Mouse (Mus musculus): ENCODE results near the gene Casz1.

The Casz1 gene

DNA sequence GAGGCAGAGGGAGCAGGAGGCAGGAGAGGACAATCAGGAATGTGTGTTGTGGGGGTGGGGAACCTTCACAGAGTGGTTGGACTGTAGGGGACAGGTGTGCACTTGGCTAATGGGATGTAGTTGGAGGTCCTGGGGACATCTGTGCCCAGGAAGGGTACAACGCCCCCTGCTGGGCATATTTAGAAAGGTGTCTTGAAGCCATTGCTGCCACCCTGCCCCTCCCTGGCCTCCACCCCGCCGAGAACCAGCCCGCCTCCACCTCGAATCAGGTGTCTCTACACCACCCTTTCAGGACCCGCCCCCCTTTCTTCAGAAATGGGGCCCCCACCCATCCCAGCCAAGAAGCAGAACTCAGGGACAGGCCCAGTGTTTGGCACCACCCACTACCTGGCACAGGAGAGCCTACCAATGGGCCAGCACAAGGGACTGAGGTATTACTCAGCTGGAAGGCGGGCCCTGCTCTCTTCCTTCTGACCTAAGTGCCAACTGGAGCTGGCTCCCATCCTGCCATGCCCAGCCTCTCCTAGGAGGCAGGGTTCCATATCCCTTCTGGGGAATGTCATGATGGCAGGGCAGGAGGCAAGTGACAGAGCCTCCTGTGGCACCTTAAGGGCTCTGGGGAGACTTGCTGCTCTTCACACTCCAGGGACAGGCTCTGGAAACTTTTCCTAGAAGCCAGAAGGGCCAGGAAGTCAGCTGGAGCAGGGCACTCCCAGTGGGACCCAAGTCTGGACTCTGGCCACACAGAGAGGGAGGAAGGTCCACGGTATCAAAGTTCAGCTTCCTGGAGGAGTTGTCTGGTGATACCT, 98.9 kb downstream of the Casz1 start:
- no peak for DNase-seq (ENCODE audit: low spot score in 2 of 2)

DNA sequence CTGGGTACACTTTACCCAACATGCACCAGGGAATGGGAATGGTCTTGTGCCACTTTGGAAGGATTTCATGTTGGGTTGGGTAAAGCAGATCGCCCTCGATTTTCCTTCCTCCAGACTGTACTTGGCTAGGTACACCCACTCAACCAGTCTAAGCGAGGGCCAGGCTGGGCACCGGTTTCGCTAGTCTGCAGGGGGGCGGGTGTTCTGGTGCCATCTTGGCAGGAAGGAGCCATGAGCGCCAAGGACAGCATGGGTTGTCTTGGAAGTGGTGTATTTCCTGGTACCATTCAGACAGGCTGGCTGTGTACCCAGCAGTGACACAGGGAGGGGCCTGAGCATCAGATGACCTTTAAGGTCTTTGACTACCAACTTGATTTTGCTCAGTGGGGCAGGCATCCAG, 101.1 kb downstream of the Casz1 start:
- DNase-seq (ENCODE audit: low spot score in 2 of 2): no peak

DNA sequence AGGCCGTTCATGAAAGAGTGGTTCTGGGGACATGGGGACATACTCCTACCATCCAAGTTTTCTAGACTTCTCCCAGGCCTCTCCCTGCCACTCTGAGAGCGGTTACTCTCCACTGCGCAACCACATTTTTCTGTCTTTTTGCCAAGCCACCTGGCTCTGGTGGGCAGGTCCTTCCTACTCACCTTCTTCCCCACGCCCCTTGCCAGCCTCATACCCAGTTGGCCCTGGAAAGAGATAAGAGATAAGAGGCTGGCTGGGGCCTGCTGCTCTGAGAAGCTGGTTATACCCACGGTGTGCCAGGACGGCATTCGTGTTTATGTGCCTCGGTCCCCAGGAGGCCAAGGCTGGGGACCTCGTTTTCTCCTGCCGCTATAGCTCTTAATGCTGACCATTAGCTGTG, 102.6 kb downstream of the Casz1 start:
- DNase-seq (ENCODE audit: low spot score in 2 of 2): no peak

DNA sequence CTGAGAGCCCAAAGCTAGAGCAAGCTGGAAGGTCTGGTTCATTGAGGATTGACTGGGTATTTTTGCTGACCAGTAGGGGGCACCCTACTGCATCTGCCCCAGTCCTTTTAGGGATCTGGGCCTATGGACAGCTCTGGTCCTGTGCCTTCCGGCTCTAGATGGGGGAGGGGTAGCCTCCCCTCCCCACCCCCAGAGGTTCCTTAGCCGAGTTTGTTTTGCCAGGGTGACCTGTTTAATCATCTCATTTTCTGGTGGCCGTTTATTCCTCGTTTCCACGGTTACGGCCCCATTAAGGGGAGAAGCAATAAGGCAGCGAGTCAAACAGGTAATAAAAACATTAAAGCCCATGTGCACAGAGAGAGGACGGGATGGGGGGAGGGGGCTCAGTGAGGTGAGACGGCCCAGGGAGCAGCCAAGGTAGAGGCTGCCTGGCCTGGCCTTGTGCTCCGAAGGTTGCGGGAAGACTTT, 104.0 kb downstream of the Casz1 start:
- no peak for DNase-seq (ENCODE audit: low spot score in 2 of 2)

DNA sequence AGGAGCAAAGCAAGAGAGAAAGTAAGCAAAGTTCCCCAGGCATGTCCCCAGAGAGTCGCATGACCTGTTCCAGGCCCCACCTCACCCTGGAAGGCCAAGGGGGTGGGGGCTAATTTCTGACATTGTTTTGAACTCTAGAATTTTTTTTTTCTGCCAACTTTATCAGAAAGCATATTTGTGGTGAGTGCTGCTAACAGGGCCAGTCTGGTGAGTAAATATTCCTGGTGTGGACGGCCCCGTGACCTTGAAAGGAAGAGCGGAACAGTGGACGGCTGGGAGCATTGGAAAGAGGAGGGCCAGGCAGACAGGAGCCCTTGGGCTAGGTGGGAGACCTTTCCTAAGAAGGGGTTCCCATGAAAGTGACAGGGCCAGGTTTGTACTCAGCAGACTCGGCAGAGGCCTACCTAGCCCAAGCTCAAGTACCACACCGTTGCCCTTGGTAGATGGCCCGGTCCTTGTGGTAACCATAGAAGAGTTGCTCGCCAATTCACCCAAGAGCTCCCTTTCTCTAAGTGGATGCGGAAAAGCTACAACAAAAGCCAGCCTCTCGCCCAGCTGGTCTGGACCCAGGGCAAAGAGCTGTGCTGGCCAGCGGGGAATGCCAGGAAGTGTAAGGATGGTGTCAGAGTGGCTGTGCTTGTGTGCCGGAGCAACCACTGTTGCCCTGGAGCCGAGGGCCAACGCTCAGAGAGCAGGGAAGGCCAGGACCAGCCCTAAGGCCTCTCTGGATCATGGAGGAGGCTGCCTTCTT, 104.7 kb downstream of the Casz1 start:
- no peak for DNase-seq (ENCODE audit: low spot score in 2 of 2)

DNA sequence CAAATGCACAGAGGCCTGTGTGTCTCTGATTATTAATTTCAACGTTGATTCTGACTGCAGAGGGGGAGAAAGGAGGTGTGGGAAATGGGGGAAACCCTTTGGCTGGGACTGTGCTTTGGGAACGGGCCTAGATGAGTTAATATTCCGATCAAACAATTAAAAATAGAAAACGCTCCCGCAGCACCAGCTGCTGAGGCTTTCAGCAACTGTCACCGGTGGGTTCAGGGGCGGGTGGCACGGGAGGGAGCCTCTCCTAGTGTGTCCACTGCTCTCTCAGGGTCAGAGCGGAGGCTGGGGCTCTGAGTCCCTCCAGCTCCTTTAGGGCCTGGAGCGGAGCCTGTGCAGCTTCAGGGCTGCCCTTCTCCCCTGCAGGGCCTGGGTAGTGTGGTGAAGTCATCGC, 105.3 kb downstream of the Casz1 start:
- no peak for DNase-seq (ENCODE audit: low spot score in 2 of 2)

DNA sequence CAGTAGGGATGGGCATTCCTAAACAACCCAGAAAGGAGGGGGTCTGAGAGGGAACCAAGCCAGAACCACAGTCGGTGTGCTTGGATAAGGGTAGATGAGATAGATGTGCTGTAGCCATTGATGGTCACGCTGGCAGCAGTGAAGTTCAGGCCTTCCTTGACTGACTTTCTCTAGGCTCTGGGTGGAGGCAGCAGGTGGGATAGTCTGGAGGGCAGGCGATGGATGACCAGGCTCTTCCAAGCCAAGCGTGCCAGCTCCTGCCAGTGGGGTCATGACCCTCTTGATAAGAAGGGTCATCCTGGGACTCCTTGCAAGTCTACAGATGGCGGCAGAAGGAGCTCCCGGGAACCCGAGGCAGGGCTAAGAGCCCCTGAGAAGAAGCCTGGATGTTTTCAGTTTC, 107.9 kb downstream of the Casz1 start:
- no peak for DNase-seq (ENCODE audit: low spot score in 2 of 2)

DNA sequence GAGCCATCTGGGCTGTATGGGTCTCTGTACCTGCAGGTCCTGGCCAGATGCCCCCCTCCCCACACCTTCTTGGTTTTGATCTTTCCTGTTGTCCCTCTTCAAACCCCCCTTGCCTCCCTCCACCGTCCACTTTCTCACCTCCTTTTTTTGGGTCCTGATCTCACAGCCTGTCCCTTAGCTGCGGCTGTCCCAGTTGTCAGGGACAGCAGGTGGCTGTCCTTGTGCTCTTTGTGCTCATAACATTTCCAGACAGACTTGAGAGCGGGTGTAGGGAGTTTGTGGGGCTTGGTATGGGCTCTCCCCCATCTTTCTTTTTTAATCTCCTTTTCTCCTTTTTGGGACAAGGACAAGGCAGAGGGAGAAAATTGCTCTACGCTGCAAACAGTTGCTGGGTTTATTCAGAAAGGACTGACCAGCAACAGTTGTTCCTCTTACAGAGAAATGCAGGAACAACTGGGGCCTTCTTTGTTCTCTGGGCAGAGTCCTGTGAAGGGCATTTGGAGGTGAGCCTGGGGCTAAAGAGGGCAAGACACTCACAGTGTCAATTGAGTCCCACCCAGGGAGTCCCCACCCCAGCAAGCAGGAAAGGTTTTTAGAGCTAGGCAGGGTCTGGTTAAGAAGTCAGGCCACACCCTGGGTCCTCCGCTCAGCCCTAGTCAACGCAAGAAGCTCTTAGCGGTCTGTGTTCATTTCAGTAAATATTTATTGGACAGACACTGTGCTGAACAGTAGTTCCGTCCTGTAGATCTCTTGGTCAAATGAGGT, 108.8 kb downstream of the Casz1 start:
- no peak for DNase-seq (ENCODE audit: low spot score in 2 of 2)

DNA sequence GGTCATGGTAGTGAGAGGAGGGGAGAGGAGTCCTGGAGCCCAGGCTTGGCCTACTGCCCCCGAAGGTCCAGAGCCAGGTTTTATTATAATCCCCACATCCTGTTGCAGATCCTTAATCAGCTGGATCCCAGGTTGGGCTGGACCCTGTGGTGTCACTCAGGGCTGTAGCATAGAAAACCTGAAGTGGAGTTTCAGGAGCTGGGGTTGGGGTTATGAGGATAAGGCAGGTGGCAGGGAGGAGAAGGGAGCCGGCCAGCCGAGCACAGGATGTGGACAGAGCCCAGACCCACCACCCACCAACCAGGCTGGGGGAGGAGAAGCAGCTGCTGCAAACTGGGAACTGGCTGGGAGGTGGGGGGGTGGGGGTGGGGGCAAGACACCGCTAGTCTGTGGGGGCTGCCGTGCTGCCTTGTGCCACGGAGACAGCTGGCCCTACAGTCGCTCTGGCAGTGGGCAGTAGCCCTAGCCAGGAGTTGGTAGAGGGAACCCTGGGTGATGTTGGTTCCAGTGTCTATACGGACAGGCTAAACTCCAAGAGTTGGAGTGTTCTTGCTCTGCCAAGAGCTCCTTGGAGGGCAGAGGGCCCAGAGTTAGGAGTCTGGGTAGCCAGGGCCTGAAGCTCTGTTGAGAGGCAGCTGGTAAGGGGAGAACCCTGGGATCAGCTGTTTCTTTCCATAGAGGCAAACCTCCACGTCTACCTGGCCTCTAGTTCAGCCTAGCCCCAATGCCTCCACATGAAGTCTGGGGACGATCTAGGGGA, 110.8 kb downstream of the Casz1 start:
- no peak for DNase-seq (ENCODE audit: low spot score in 2 of 2)

DNA sequence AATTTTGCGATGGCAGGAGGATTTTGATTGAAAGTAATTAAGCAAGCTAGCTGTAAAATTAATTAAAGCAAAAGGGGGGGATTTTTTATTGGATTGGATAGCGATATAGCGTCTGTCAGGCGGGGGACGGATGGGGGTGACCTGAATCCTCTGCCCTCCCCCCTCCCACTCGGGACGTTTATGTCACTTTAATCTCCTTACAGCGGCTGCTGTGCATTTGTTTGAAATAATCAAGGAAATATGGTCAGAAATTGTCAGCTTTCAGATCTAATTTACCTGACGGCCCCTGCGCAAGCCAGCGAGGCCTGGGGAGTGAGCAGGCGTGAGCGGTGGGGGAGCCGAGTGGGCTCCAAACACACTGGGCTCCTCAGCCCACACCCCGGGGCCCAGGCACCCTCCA, 111.6 kb downstream of the Casz1 start:
- no peak for DNase-seq (ENCODE audit: low spot score in 2 of 2)

DNA sequence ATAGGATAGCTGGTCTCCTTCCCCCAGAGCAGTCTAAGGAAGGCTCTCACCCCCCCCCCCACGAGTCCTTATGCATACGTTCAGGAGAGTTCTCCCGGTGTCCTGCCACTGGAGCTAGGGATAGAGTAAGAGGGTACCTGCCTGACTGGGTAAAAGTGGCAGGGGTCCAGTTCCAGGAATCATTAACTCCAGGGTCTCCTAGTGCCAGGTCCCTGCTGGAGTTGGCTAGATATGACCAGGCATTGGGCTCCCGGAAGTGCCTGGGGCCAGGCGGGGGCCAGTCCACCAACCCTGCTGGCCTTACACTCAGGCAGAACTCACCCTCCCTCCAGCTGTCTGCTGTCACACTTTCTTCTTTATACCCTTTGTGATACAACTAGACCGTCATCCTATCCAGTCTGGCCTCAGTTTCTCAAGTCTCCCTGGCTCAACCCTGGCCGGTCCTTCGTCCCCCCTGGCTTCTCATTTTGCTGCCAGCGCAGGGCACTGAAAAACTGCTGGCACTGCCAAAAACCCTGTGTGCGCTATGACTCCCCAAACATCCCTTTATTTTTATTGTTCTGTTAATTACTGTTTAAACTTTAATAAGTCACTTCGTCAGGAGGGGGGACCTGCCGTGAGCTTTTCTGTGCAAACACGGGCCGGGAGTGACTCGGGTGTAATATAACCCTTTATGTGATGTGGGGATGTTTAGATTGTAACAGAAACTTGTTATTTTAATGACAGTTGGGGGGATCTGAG, 114.6 kb downstream of the Casz1 start:
- no peak for DNase-seq (ENCODE audit: low spot score in 2 of 2)

DNA sequence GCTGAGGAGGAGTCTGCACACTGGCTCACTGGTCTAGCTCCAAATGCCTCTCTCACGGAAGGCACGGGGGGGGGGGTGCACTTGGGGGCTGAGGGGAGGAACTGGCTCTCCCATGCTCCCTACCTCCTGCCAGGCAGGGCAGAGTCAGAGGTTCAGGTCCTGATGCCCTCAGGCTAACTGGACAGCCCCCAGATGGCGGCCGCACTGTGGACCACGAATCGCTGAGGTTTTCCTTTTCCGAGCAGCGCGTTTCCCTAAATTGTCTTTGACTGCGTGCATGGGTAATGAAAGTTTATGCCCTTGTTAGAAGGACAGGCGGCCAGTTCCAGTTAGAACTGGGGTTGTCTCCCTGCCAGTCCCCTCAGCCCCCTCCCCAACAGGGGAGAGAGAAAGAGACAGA, 116.4 kb downstream of the Casz1 start:
- DNase-seq (ENCODE audit: low spot score in 2 of 2): no peak

DNA sequence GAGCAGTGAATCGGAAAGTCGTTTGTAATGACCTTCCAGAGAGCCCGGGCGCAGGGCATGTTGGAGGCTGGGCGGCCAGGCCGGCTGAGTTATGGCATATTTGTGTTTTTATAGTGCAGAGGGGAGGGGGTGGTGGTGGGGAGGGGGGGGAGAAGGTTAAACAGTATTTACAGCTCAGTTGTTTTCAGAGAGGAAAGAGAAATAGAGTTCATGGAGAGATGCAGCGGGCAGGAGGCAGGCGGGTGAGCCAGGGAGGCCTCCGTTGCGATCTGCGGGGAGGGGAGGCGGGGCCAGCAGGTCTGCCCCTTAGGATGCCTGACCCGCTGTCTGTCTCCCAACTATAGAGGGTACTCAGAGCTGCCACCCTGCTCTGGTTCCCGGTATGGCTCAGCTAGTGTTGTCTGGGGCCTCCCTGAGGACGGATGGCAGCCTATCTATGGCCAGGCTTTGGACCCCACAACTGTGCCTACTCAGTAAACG, 118.0 kb downstream of the Casz1 start:
- no peak for DNase-seq (ENCODE audit: low spot score in 2 of 2)

DNA sequence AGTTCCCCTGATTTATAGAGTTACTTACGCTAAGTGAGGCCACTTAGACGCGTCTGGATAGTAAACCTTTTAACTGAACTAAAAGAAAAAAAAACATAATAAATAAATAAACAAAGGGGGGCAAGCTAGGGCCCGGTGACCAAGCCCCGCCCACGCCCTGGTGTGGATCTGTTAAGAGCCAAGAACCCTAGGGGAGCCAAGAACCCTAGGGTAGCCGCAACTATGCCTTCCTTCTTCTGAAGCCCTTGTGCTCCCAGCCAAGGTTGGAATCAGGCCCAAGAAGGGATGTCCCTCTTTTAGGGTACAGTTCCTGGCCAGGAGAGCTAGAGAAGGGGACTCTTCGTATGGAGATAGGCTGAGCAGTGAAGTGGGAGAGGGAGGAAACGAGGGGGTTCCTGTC, 119.2 kb downstream of the Casz1 start:
- DNase-seq (ENCODE audit: low spot score in 2 of 2): no peak

DNA sequence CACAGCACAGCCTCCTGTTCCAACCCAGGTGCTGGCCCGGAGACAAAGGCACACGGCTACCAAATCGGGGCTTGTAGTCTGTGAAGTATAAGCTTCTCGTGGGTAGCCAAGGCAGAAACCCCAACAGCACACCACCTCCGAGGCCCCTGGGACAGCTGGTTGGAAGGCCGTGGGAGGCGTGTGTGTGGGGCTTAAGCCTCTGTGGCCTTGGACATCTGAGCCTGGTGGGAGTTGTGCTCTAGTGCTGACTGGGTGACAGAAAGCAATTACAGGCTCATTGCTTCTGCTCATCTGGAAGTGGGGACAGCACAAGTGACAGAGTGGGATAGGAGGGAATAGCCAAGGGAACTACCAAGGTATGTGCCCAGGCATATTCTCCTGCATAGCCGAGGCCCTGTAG, 119.7 kb downstream of the Casz1 start:
- no peak for DNase-seq (ENCODE audit: low spot score in 2 of 2)

DNA sequence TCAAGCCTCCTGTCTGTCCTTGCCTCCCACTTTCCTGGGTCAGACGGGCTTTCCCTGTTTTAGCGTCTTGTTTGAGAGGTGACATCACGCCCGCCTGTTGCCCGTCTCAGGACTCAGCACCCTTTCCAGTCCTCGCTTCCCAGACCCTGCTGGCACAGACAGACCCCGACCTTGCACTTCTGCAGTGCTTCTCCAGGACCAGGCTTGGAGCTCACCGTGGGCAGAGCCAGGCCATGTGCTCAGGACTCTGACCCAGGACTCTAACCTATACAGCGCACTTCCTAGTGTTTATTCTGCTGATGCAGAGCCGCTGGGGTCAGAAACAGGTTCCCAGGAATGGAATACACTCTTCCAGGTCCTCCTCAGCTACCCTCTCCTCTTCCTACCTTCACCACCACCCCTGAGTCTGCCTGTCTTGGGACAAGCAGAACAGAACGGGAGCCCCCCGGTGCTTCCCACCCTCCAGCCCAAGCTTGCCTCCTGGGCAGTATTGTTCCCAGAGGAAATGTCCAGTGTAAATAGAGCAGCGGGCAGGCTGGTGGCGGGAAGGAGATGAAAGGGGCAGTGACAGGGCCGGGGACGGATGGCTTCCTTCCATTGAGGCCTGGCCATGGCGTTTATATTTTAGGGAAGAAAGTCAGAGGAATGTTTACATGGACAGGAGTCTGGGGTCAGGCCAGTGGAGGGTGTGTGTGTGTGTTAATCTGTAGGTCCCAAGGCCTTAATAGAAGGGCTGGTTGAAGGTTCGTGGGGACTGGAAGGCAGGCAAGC, 121.5 kb downstream of the Casz1 start:
- no peak for DNase-seq (ENCODE audit: low spot score in 2 of 2)

DNA sequence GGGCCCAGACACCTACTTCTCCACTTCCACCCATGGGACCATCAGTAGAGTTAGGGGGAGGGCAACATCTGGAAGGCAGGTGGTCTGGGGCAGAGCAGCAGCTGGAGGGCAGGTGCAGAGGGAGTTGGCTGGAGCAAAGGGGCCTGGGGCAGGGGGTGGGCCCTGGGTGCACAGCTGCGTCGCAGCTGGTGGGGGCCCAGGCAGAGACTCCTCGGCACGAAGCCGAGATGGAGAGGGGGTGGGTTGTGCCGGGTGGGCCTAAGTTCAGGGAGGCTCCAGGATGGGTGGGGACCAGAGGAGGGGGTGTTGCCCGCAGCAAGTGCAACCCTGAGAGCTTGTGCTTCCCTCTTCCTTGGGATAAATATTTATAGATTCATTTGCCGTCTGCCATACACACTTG, 122.2 kb downstream of the Casz1 start:
- DNase-seq (ENCODE audit: low spot score in 2 of 2): no peak

DNA sequence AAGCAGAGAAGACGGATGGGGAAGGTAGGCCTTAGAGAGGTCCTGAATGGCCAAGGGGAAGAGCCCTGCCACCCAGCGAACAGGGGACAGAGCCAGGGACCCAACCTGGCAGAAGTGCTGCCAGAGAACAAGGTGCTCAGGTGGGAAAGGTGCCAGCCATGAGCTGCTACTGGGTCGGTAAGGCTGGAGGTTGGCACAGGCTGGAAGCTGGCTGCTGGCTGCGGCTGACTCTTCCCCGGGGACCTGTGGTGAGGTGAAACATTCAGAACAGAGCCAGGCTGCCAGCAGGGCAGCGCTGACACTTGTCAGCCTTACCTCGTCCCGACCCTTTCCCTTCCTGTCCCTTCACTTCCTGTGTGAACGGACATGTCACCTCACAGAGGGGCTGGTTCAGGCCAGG, 124.1 kb downstream of the Casz1 start:
- no peak for DNase-seq (ENCODE audit: low spot score in 2 of 2)

DNA sequence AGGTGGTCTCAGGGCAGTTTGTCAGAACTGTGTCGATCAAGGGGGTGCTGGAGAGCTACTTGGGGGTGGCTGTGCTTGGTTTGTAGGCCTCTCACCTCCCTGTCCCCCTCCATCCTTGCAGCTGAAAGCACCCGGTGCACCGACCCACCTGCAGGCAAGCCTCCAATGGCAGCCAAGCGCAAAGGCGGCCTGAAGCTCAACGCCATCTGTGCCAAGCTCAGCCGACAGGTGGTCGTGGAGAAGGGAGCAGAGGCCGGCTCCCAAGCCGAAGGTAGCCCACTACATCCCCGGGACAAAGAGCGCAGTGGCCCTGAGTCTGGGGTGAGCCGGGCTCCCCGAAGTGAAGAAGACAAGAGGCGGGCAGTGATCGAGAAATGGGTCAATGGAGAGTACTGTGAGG, 124.6 kb downstream of the Casz1 start:
- DNase-seq (ENCODE audit: low spot score in 2 of 2): no peak

DNA sequence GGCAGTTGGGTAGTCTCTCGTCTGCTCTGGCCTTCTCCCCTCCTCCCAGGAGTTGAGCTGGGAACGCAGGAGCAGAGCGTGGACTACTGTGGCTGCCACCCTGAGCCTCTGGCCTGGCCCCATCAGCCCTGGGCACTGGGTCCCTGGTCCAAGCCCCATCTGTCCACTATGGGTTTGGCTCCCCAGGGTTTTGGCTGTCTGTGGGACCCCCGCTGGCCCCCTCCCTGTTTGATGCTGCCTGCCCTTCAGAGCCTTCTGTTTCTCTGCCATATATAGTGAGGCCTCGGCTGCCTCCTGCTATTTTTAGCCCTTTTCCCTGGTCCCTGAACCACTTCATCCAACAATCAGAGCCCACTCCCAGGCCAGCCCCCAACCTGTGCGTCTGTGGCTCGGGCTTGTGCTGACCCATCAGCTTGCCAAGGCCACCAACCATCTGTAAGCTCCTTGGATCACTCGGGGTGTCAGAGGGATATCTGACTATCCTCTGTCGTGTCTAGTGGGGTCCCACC, 126.5 kb downstream of the Casz1 start:
- DNase-seq (ENCODE audit: low spot score in 2 of 2): no peak

All from frontal cortex, postnatal 36 days (tissue).